Mouse (Mus musculus) neural tube, embryonic 11.5 days (tissue): Measurements from ENCODE around the gene Zfp423. TPM values are rescaled to one million over a fixed set of nuclear protein-coding genes. Genes with fewer than 3 reads are reported as not detected.

Source experiments
- ATAC-seq: fragments of 200-750 bp; cut with Nextera tagmentation; 2 replicates; pipeline ENCODE4 v1.8.0; 2017; ENCODE audit warnings: moderate number of reproducible peaks, mild to moderate bottlenecking, moderate TSS enrichment, moderate library complexity; ENCODE audit not compliant: insufficient read depth, low FRiP score, low TSS enrichment
- DNase-seq: peaks from one replicate; pipeline ENCODE4 v3.0.0-alpha.2; 2015; ENCODE audit warnings: low spot score
- H3K27ac ChIP-seq: fragments of 300-500 bp; sonication (generic); 2 replicates; pipeline ENCODE4 v1.5.1; 2014; ENCODE audit warnings: low read depth, mild to moderate bottlenecking, low read length
- H3K27me3 ChIP-seq: fragments of 300-500 bp; sonication (generic); 2 replicates; pipeline ENCODE4 v1.6.1; 2014; ENCODE audit warnings: mild to moderate bottlenecking, low read length, mixed read lengths; ENCODE audit not compliant: control insufficient read depth, insufficient read depth
- H3K36me3 ChIP-seq: fragments of 300-500 bp; sonication (generic); 2 replicates; pipeline ENCODE4 v1.6.1; 2014; ENCODE audit warnings: mild to moderate bottlenecking, low read length, moderate library complexity, mixed read lengths; ENCODE audit not compliant: control insufficient read depth, insufficient read depth
- H3K4me1 ChIP-seq: fragments of 300-500 bp; sonication (generic); 2 replicates; pipeline ENCODE4 v1.6.1; 2014; ENCODE audit warnings: low read length, mixed read lengths; ENCODE audit not compliant: control insufficient read depth, insufficient read depth
- H3K4me2 ChIP-seq: fragments of 300-500 bp; sonication (generic); 2 replicates; pipeline ENCODE4 v1.6.1; 2014; ENCODE audit warnings: low read depth, mild to moderate bottlenecking, moderate library complexity
- H3K4me3 ChIP-seq: fragments of 300-500 bp; sonication (generic); 2 replicates; pipeline ENCODE4 v1.5.1; 2014; ENCODE audit warnings: low read depth, low read length
- H3K9ac ChIP-seq: fragments of 300-500 bp; sonication (generic); 2 replicates; pipeline ENCODE4 v1.6.1; 2014; ENCODE audit warnings: mild to moderate bottlenecking, low read length
- H3K9me3 ChIP-seq: fragments of 300-500 bp; sonication (generic); 2 replicates; pipeline ENCODE4 v1.6.1; 2016; ENCODE audit warnings: low read length; ENCODE audit not compliant: control insufficient read depth
- WGBS: fragments of 180-500 bp; shearing (Covaris S2); extraction: QIAGEN DNeasy Blood & Tissue Kit; methylation state at CpG from one replicate; pipeline ENCODE4 v1.1.7; 2014; 5-methylcytosine and 5-hydroxymethylcytosine counted together
- polyA plus RNA-seq: library from polyadenylated mRNA; unstranded; fragments of >200 nt; fragmentation: Nextera tagmentation; extraction: Ambion mirVana; gene quantifications from 2 replicates; pipeline ENCODE4 v1.2.1, GENCODE M21; 2014

The Zfp423 gene
- polyA plus RNA-seq, 1 experiment from 2014 or later = 40.7 TPM

- H3K27ac ChIP-seq = no peak overlapping the region
- WGBS = 31% methylated on average over 8 of the region's 8 CpGs
- no peak for ATAC-seq
Observed at GRCm38 (mm10) chr8:87967866-87968620, 8.6 kb upstream of the Zfp423 start.

GRCm38 (mm10) chr8:87967057-87967820, 7.8 kb upstream of the Zfp423 start:
- no peak for DNase-seq
- WGBS = 15% methylated on average over 2 of the region's 2 CpGs
- Histone ChIP-seq H3K4me3 (no peak overlapping the region), H3K36me3 (no peaks in the 10 kb centered on the region), H3K4me1 (peaks cover 19% of the 10 kb centered on the region), H3K9me3 (no peaks in the 10 kb centered on the region), H3K4me2 (no peak overlapping the region), H3K27me3 (no peaks in the 10 kb centered on the region), H3K27ac (0 out of 2 replicates have a peak overlapping the region, but pooled peaks have one; percentile 21), H3K9ac (0 out of 2 replicates have a peak overlapping the region, but pooled peaks have one; percentile 18)
- ATAC-seq = no peak

More at GRCm38 (mm10) chr8:87967866-87968620, 8.6 kb upstream of the Zfp423 start:
- no peak for DNase-seq
- Histone ChIP-seq H3K27me3 (no peaks in the 10 kb centered on the region), H3K36me3 (no peaks in the 10 kb centered on the region), H3K4me1 (peaks cover 13% of the 10 kb centered on the region), H3K4me2 (no peak overlapping the region), H3K9me3 (no peaks in the 10 kb centered on the region), H3K9ac (no peak overlapping the region), H3K4me3 (no peak overlapping the region)

GRCm38 (mm10) chr8:87962514-87963225, 3.3 kb upstream of the Zfp423 start:
- H3K9me3 ChIP-seq = no peaks in the 10 kb centered on the region
- H3K4me2 ChIP-seq = peak overlapping the region; percentile 92
- ATAC-seq = no peak
- H3K4me3 ChIP-seq = peak overlapping the region; percentile 95
- peak; percentile 52 for DNase-seq
- H3K4me1 ChIP-seq = peaks cover 23% of the 10 kb centered on the region
- no peak overlapping the region for H3K27ac ChIP-seq
- H3K27me3 ChIP-seq = peaks cover 7% of the 10 kb centered on the region; the same call in 1 of the 2 replicates
- WGBS = 2% methylated on average over 26 of the region's 26 CpGs
- H3K36me3 ChIP-seq = no peaks in the 10 kb centered on the region
- peak overlapping the region; percentile 26 for H3K9ac ChIP-seq

- no peak for ATAC-seq
- Histone ChIP-seq H3K4me1 (peaks cover 24% of the 10 kb centered on the region), H3K4me2 (peak overlapping the region; percentile 92), H3K9ac (peak overlapping the region; percentile 26), H3K27ac (no peak overlapping the region), H3K9me3 (no peaks in the 10 kb centered on the region), H3K36me3 (no peaks in the 10 kb centered on the region), H3K4me3 (peak overlapping the region; percentile 95), H3K27me3 (peaks cover 7% of the 10 kb centered on the region; the same call in 1 of the 2 replicates)
- under 1% methylated on average over 49 of the region's 50 CpGs for WGBS
- DNase-seq = peak; percentile 62
Observed at GRCm38 (mm10) chr8:87961680-87962513, 2.5 kb upstream of the Zfp423 start.

GRCm38 (mm10) chr8:87961108-87961507, 1.7 kb upstream of the Zfp423 start:
- under 1% methylated on average over 19 of the region's 20 CpGs for WGBS
- H3K9ac ChIP-seq = no peak overlapping the region
- H3K36me3 ChIP-seq = no peaks in the 10 kb centered on the region
- peak overlapping the region; percentile 95 for H3K4me3 ChIP-seq
- H3K4me1 ChIP-seq = peaks cover 31% of the 10 kb centered on the region
- H3K9me3 ChIP-seq = no peaks in the 10 kb centered on the region
- H3K27ac ChIP-seq = no peak overlapping the region
- H3K4me2 ChIP-seq = peak overlapping the region; percentile 92
- ATAC-seq (no peak), DNase-seq (peak; percentile 76)
- H3K27me3 ChIP-seq = peaks cover 7% of the 10 kb centered on the region; the same call in 1 of the 2 replicates

GRCm38 (mm10) chr8:87960061-87960749, 810 bp upstream of the Zfp423 start:
- no peaks in the 10 kb centered on the region for H3K36me3 ChIP-seq
- H3K4me1 ChIP-seq = peaks cover 38% of the 10 kb centered on the region
- H3K4me3 ChIP-seq = peak overlapping the region; percentile 95
- peak overlapping the region; percentile 92 for H3K4me2 ChIP-seq
- H3K27ac ChIP-seq = peak overlapping the region; percentile 98
- ATAC-seq = peak; percentile 68
- peaks cover 7% of the 10 kb centered on the region; the same call in 1 of the 2 replicates for H3K27me3 ChIP-seq
- WGBS = 1% methylated on average over 47 of the region's 76 CpGs
- H3K9ac ChIP-seq = peak overlapping the region; percentile 96
- peak; percentile 88 for DNase-seq
- no peaks in the 10 kb centered on the region for H3K9me3 ChIP-seq

- Histone ChIP-seq H3K27me3 (peaks cover 7% of the 10 kb centered on the region; the same call in 1 of the 2 replicates), H3K27ac (peak overlapping the region; percentile 98), H3K4me1 (peaks cover 47% of the 10 kb centered on the region), H3K4me3 (peak overlapping the region; percentile 95), H3K9me3 (no peaks in the 10 kb centered on the region), H3K9ac (peak overlapping the region; percentile 96), H3K36me3 (no peaks in the 10 kb centered on the region), H3K4me2 (peak overlapping the region; percentile 92)
- peak; percentile 81 for DNase-seq
- WGBS = under 1% methylated on average over 78 of the region's 115 CpGs
- ATAC-seq = peak; percentile 42
Observed at GRCm38 (mm10) chr8:87958451-87959319, 710 bp downstream of the Zfp423 start.
